Mouse (Mus musculus): ENCODE results near the gene Mapkapk3. TPM values are rescaled to one million over a fixed set of nuclear protein-coding genes. Genes with fewer than 3 reads are reported as not detected.

The Mapkapk3 gene
- total and polyA plus RNA-seq, 3 experiments, result 42.3 to 49.9 TPM; not detected in 1

GRCm38 (mm10) chr9:107287294-107287693 lies 2.4 kb downstream of the Mapkapk3 start:
- Histone ChIP-seq H3K27me3 (ENCODE audit: control insufficient read depth in 1 of 2, insufficient read depth in 2 of 2, low read length in 2 of 2) (no peaks in the 10 kb centered on the region), H3K79me2 (ENCODE audit: control insufficient read depth, insufficient read depth, low read length, poor library complexity) (peaks cover 4% of the 10 kb centered on the region), H3K4me3 (ENCODE audit: control insufficient read depth in 1 of 2, insufficient read depth in 1 of 2, low read depth in 2 of 2, low read length in 2 of 2) (peak overlapping the region in 1 of 2 experiments; percentile 95; a peak in 2 of 4 replicates), H3K9me3 (replicated peaks; ENCODE audit: insufficient read depth, low read length) (no peaks in the 10 kb centered on the region), H3K36me3 (ENCODE audit: control insufficient read depth in 1 of 2, insufficient read depth in 2 of 2, low read length in 2 of 2) (peaks cover 0 to 23% of the 10 kb centered on the region in 2 experiments; a peak in 3 of 4 replicates), H3K9ac (ENCODE audit: control insufficient read depth, low read depth, low read length, poor library complexity, severe bottlenecking) (peak overlapping the region; percentile 46), H3K4me1 (ENCODE audit: control insufficient read depth in 1 of 2, insufficient read depth in 2 of 2, low read length in 2 of 2) (peaks cover 9 to 44% of the 10 kb centered on the region in 2 experiments), H3K27ac (ENCODE audit: control insufficient read depth, low read depth, low read length) (peak overlapping the region; percentile 50)
- peak; percentile 80 for DNase-seq (ENCODE audit: low read depth, low spot score)
- TF ChIP-seq ZC3H11A (IDR thresholded peaks at IDR 0.05; ENCODE audit: low read depth, low read length), result no peak
- TF ChIP-seq HCFC1 (IDR thresholded peaks at IDR 0.05; ENCODE audit: low read depth, low read length), result peak; percentile 10; the same call in 1 of the 2 replicates
- no peak for TF ChIP-seq MAX (IDR thresholded peaks at IDR 0.05; ENCODE audit: low read length)
- TF ChIP-seq ZNF384 (IDR thresholded peaks at IDR 0.05; ENCODE audit: low read depth, low read length), result no peak
- TF ChIP-seq SIN3A (IDR thresholded peaks at IDR 0.05; ENCODE audit: low read length), result no peak
- no peak for TF ChIP-seq GABPA (IDR thresholded peaks at IDR 0.05; ENCODE audit: low read depth, low read length)
- no peak for TF ChIP-seq CHD1 (IDR thresholded peaks at IDR 0.05; ENCODE audit: low read depth, low read length)
- TF ChIP-seq NRF1 (IDR thresholded peaks at IDR 0.05; ENCODE audit: insufficient read depth, low read depth, low read length, poor library complexity, severe bottlenecking), result no peak
- no peak for TF ChIP-seq BHLHE40 (IDR thresholded peaks at IDR 0.05; ENCODE audit: borderline replicate concordance, low read depth, low read length)
- TF ChIP-seq POLR2AphosphoS2 (IDR thresholded peaks at IDR 0.05; ENCODE audit: low read length), result no peak
- no peak for TF ChIP-seq USF2 (IDR thresholded peaks at IDR 0.05; ENCODE audit: borderline replicate concordance in 1 of 2, insufficient read depth in 1 of 2, low read depth in 1 of 2, low read length in 2 of 2)
- TF ChIP-seq SMC3 (IDR thresholded peaks at IDR 0.05; ENCODE audit: low read depth, low read length), result no peak; the same call in 1 of the 2 replicates
- 0 out of 2 replicates have a peak, but pooled peaks have one; percentile 22 for TF ChIP-seq ELF1 (IDR thresholded peaks at IDR 0.05; ENCODE audit: low read depth, low read length)
- TF ChIP-seq EP300 (IDR thresholded peaks at IDR 0.05; ENCODE audit: low read depth in 1 of 2, low read length in 2 of 2), result no peak
- TF ChIP-seq ZMIZ1 (IDR thresholded peaks at IDR 0.05; ENCODE audit: low read depth, low read length), result no peak
- TF ChIP-seq ETS1 (IDR thresholded peaks at IDR 0.05; ENCODE audit: low read depth, low read length), result no peak
- TF ChIP-seq MEF2A (IDR thresholded peaks at IDR 0.05; ENCODE audit: extremely low read depth, insufficient replicate concordance, low read depth, low read length, poor library complexity, severe bottlenecking), result no peak
- TF ChIP-seq KAT2A (conservative IDR thresholded peaks at IDR 0.05; ENCODE audit: low read depth, low read length), result no peak
- TF ChIP-seq CHD2 (IDR thresholded peaks at IDR 0.05; ENCODE audit: low read length), result no peak
- TF ChIP-seq TCF12 (IDR thresholded peaks at IDR 0.05; ENCODE audit: low read depth, low read length), result 0 out of 2 replicates have a peak, but pooled peaks have one; percentile 15
- no peak for TF ChIP-seq ZKSCAN1 (IDR thresholded peaks at IDR 0.05; ENCODE audit: low read depth, low read length)
- TF ChIP-seq GATA1 (IDR thresholded peaks at IDR 0.05; ENCODE audit: low read depth, low read length), result no peak
- no peak for TF ChIP-seq JUND (IDR thresholded peaks at IDR 0.05; ENCODE audit: low read depth, low read length)
- TF ChIP-seq MXI1 (IDR thresholded peaks at IDR 0.05; ENCODE audit: low read depth, low read length), result no peak
- peak; percentile 33; the same call in 1 of the 2 replicates for TF ChIP-seq NELFE (IDR thresholded peaks at IDR 0.05; ENCODE audit: low read depth, low read length)
- peak in 1 of 2 experiments; percentile 42; a peak in 1 of 4 replicates for TF ChIP-seq POLR2A (IDR thresholded peaks at IDR 0.05; ENCODE audit: control insufficient read depth in 1 of 2, insufficient read depth in 1 of 2, low read depth in 1 of 2, low read length in 2 of 2, poor library complexity in 1 of 2)
- TF ChIP-seq E2F4 (IDR thresholded peaks at IDR 0.05; ENCODE audit: borderline replicate concordance, low read depth, low read length), result no peak
- no peak for TF ChIP-seq TAL1 (IDR thresholded peaks at IDR 0.05; ENCODE audit: low read length)
- no peak for TF ChIP-seq MAFK (IDR thresholded peaks at IDR 0.05; ENCODE audit: borderline replicate concordance, low read depth, low read length)
- TF ChIP-seq RAD21 (IDR thresholded peaks at IDR 0.05; ENCODE audit: low read depth, low read length), result no peak
- no peak for TF ChIP-seq RCOR1 (IDR thresholded peaks at IDR 0.05; ENCODE audit: low read depth, low read length)
- TF ChIP-seq MYB (IDR thresholded peaks at IDR 0.05; ENCODE audit: low read depth, low read length), result no peak
- no peak for TF ChIP-seq POLR2AphosphoS5 (IDR thresholded peaks at IDR 0.05; ENCODE audit: borderline replicate concordance, low read depth, low read length)
- no peak for TF ChIP-seq UBTF (IDR thresholded peaks at IDR 0.05; ENCODE audit: borderline replicate concordance, insufficient read depth, low read depth, low read length)
- no peak for TF ChIP-seq USF1 (IDR thresholded peaks at IDR 0.05; ENCODE audit: low read depth, low read length)
- no peak for TF ChIP-seq MYC (IDR thresholded peaks at IDR 0.05; ENCODE audit: low read depth, low read length)
- TF ChIP-seq TBP (IDR thresholded peaks at IDR 0.05; ENCODE audit: low read depth, low read length), result 0 out of 2 replicates have a peak, but pooled peaks have one; percentile 19
